Mouse (Mus musculus): ENCODE measurements around the gene Nkiras1. TPM values are rescaled to one million over a fixed set of nuclear protein-coding genes. Genes with fewer than 3 reads are reported as not detected.
A peak's percentile ranks its signal among the peaks of the same experiment; 100 is the strongest.
"Not testable (repeated sequence)": the region's sequence is repeated elsewhere in the genome, so short reads cannot be mapped to it uniquely, and the experiment has no call there.

Nkiras1 gene
- polyA plus RNA-seq, 1 experiment from 2014 or later, result 13.3 TPM

GRCm38 (mm10) chr14:18263427-18263826 is 7.5 kb upstream of the Nkiras1 start:
- Histone ChIP-seq H3K27me3 (replicated peaks; ENCODE audit: control insufficient read depth, insufficient read depth, low read length) (no peaks in the 10 kb centered on the region), H3K27ac (ENCODE audit: low read depth) (no peak overlapping the region), H3K4me2 (ENCODE audit: low read length) (no peak overlapping the region), H3K36me3 (ENCODE audit: control insufficient read depth, insufficient read depth, low read length) (peaks cover 19% of the 10 kb centered on the region), H3K9me3 (ENCODE audit: control insufficient read depth, low read length) (no peaks in the 10 kb centered on the region), H3K4me3 (ENCODE audit: low read depth, low read length) (no peak overlapping the region), H3K9ac (ENCODE audit: low read length) (no peak overlapping the region), H3K4me1 (replicated peaks; ENCODE audit: control insufficient read depth, insufficient read depth, low read length) (0 out of 2 replicates have a peak, but pooled peaks cover under 1% of the 10 kb centered on the region)
- ATAC-seq (replicated peaks; ENCODE audit: low FRiP score, low TSS enrichment, low read depth), result no peak
- 55% methylated on average over 4 of the region's 4 CpGs for WGBS
- DNase-seq (ENCODE audit: low spot score), result no peak

GRCm38 (mm10) chr14:18269947-18270528 is 898 bp upstream of the Nkiras1 start:
- WGBS, result under 1% methylated on average over 19 of the region's 24 CpGs
- not testable (repeated sequence) for H3K9me3 ChIP-seq (ENCODE audit: control insufficient read depth, low read length); H3K4me1 ChIP-seq (replicated peaks; ENCODE audit: control insufficient read depth, insufficient read depth, low read length); DNase-seq (ENCODE audit: low spot score); ATAC-seq (replicated peaks; ENCODE audit: low FRiP score, low TSS enrichment, low read depth); H3K27me3 ChIP-seq (replicated peaks; ENCODE audit: control insufficient read depth, insufficient read depth, low read length)
- peak overlapping the region; percentile 80 for H3K27ac ChIP-seq (ENCODE audit: low read depth)
- H3K4me3 ChIP-seq (ENCODE audit: low read depth, low read length), result peak overlapping the region; percentile 92
- H3K4me2 ChIP-seq (ENCODE audit: low read length), result peak overlapping the region; percentile 87
- peak overlapping the region; percentile 99 for H3K9ac ChIP-seq (ENCODE audit: low read length)
- H3K36me3 ChIP-seq (ENCODE audit: control insufficient read depth, insufficient read depth, low read length), result peaks cover 28% of the 10 kb centered on the region

GRCm38 (mm10) chr14:18271666-18272065 is 730 bp downstream of the Nkiras1 start:
- Histone ChIP-seq H3K27me3 (replicated peaks; ENCODE audit: control insufficient read depth, insufficient read depth, low read length) (no peaks in the 10 kb centered on the region), H3K9me3 (ENCODE audit: control insufficient read depth, low read length) (no peaks in the 10 kb centered on the region), H3K4me1 (replicated peaks; ENCODE audit: control insufficient read depth, insufficient read depth, low read length) (peaks cover 7% of the 10 kb centered on the region; the same call in 1 of the 2 replicates), H3K4me2 (ENCODE audit: low read length) (peak overlapping the region; percentile 71), H3K4me3 (ENCODE audit: low read depth, low read length) (peak overlapping the region; percentile 92), H3K27ac (ENCODE audit: low read depth) (no peak overlapping the region), H3K36me3 (ENCODE audit: control insufficient read depth, insufficient read depth, low read length) (peaks cover 26% of the 10 kb centered on the region), H3K9ac (ENCODE audit: low read length) (peak overlapping the region; percentile 69)
- WGBS, result 6% methylated on average over 7 of the region's 7 CpGs
- no peak for DNase-seq (ENCODE audit: low spot score)
- ATAC-seq (replicated peaks; ENCODE audit: low FRiP score, low TSS enrichment, low read depth), result no peak

DNA sequence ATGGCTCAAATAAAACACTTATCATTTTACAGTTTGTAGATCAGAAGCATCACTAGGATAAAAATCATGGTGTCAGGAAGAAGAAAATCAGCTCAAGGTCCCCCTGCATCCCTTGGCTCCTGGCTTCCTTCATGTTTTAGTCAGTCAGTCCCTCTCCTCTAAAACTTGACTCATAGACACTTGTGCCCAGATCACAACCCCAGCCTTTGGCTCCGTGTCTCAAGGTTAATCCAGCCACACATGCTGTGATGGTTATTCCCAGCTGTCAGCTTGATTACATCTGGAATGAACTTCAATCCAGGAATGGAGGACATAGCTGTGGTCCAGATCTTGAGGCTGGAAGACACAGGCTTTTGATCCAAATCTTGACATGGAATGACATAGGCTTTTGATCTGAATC is 3.6 kb downstream of the Nkiras1 start:
- no peak overlapping the region for H3K4me2 ChIP-seq (ENCODE audit: low read length)
- ATAC-seq (replicated peaks; ENCODE audit: low FRiP score, low TSS enrichment, low read depth) (no peak), DNase-seq (ENCODE audit: low spot score) (no peak)
- no peak overlapping the region for H3K4me3 ChIP-seq (ENCODE audit: low read depth, low read length)
- H3K27me3 ChIP-seq (replicated peaks; ENCODE audit: control insufficient read depth, insufficient read depth, low read length), result no peaks in the 10 kb centered on the region
- no peaks in the 10 kb centered on the region for H3K9me3 ChIP-seq (ENCODE audit: control insufficient read depth, low read length)
- H3K9ac ChIP-seq (ENCODE audit: low read length), result no peak overlapping the region
- H3K36me3 ChIP-seq (ENCODE audit: control insufficient read depth, insufficient read depth, low read length), result peaks cover 25% of the 10 kb centered on the region
- WGBS, result 79% methylated on average over 1 of the region's 1 CpGs
- H3K27ac ChIP-seq (ENCODE audit: low read depth), result no peak overlapping the region
- H3K4me1 ChIP-seq (replicated peaks; ENCODE audit: control insufficient read depth, insufficient read depth, low read length), result peaks cover 3% of the 10 kb centered on the region; the same call in 1 of the 2 replicates

GRCm38 (mm10) chr14:18280375-18280774 is 9.4 kb downstream of the Nkiras1 start:
- Histone ChIP-seq H3K4me3 (ENCODE audit: low read depth, low read length) (no peak overlapping the region), H3K27me3 (replicated peaks; ENCODE audit: control insufficient read depth, insufficient read depth, low read length) (no peaks in the 10 kb centered on the region), H3K27ac (ENCODE audit: low read depth) (no peak overlapping the region), H3K9ac (ENCODE audit: low read length) (no peak overlapping the region), H3K4me1 (replicated peaks; ENCODE audit: control insufficient read depth, insufficient read depth, low read length) (no peaks in the 10 kb centered on the region), H3K9me3 (ENCODE audit: control insufficient read depth, low read length) (no peaks in the 10 kb centered on the region), H3K4me2 (ENCODE audit: low read length) (no peak overlapping the region), H3K36me3 (ENCODE audit: control insufficient read depth, insufficient read depth, low read length) (peaks cover 57% of the 10 kb centered on the region)
- ATAC-seq (replicated peaks; ENCODE audit: low FRiP score, low TSS enrichment, low read depth) (no peak), DNase-seq (ENCODE audit: low spot score) (no peak)
- 88% methylated on average over 5 of the region's 5 CpGs for WGBS

DNA sequence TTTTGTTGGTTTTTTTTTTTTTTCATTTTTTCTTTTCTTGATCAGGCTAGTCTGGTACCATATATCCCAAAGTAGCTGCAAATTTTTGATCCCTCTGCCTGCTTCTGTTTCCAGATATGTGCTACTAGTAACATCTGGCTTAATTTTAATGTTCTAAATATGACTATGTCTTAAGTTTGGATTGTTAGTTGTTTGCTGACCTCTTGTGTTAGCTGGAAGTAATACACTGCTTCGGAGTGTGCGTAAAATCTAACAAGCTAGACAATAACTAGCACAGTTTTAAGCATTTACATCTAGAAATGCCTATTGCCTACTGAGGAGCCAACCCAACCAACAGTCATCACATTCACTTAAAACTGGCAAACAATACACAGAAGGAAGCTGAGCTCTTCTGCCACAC is 13.6 kb downstream of the Nkiras1 start:
- no peak overlapping the region for H3K9ac ChIP-seq (ENCODE audit: low read length)
- no peak overlapping the region for H3K4me3 ChIP-seq (ENCODE audit: low read depth, low read length)
- no peak overlapping the region for H3K27ac ChIP-seq (ENCODE audit: low read depth)
- DNase-seq (ENCODE audit: low spot score) (no peak), ATAC-seq (replicated peaks; ENCODE audit: low FRiP score, low TSS enrichment, low read depth) (no peak)
- no peak overlapping the region for H3K4me2 ChIP-seq (ENCODE audit: low read length)
- no peaks in the 10 kb centered on the region for H3K4me1 ChIP-seq (replicated peaks; ENCODE audit: control insufficient read depth, insufficient read depth, low read length)
- no peaks in the 10 kb centered on the region for H3K27me3 ChIP-seq (replicated peaks; ENCODE audit: control insufficient read depth, insufficient read depth, low read length)
- no peaks in the 10 kb centered on the region for H3K9me3 ChIP-seq (ENCODE audit: control insufficient read depth, low read length)
- 81% methylated on average over 2 of the region's 2 CpGs for WGBS
- peaks cover 33% of the 10 kb centered on the region for H3K36me3 ChIP-seq (ENCODE audit: control insufficient read depth, insufficient read depth, low read length)

- H3K4me3 ChIP-seq (ENCODE audit: low read depth, low read length), result no peak overlapping the region
- WGBS, result 72% methylated on average over 3 of the region's 3 CpGs
- ATAC-seq (replicated peaks; ENCODE audit: low FRiP score, low TSS enrichment, low read depth), result no peak
Observed at GRCm38 (mm10) chr14:18285476-18285875, 14.5 kb downstream of the Nkiras1 start.

DNA sequence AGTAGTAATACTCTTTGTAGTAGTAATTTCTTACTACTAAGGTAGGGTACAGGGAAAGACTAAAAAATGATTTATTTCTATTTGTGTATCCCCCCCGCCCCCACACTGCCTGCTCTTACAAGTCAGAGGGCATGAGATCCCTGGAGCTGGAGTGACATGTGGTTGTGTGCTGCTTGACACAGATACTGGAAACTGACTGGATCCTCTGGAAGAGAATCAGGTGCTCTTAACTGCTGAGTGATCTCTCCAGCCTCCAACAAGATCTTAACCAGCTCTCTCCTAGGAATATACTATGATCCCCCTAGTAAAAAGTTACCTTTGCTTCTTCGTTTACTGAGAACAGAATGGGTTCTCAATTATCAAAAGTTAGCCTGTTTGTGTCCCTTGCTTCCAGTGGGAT is 15.5 kb downstream of the Nkiras1 start:
- ATAC-seq (replicated peaks; ENCODE audit: low FRiP score, low TSS enrichment, low read depth), result no peak
- WGBS, result 94% methylated on average over 2 of the region's 2 CpGs
- Histone ChIP-seq H3K27ac (ENCODE audit: low read depth) (no peak overlapping the region), H3K27me3 (replicated peaks; ENCODE audit: control insufficient read depth, insufficient read depth, low read length) (no peaks in the 10 kb centered on the region), H3K4me3 (ENCODE audit: low read depth, low read length) (no peak overlapping the region), H3K4me1 (replicated peaks; ENCODE audit: control insufficient read depth, insufficient read depth, low read length) (no peaks in the 10 kb centered on the region), H3K36me3 (ENCODE audit: control insufficient read depth, insufficient read depth, low read length) (peaks cover 21% of the 10 kb centered on the region), H3K9me3 (ENCODE audit: control insufficient read depth, low read length) (no peaks in the 10 kb centered on the region), H3K9ac (ENCODE audit: low read length) (no peak overlapping the region), H3K4me2 (ENCODE audit: low read length) (no peak overlapping the region)
- DNase-seq (ENCODE audit: low spot score), result no peak

More at GRCm38 (mm10) chr14:18285476-18285875, 14.5 kb downstream of the Nkiras1 start:
- no peaks in the 10 kb centered on the region for H3K4me1 ChIP-seq (replicated peaks; ENCODE audit: control insufficient read depth, insufficient read depth, low read length)
- no peak overlapping the region for H3K27ac ChIP-seq (ENCODE audit: low read depth)
- H3K36me3 ChIP-seq (ENCODE audit: control insufficient read depth, insufficient read depth, low read length), result peaks cover 24% of the 10 kb centered on the region
- H3K4me2 ChIP-seq (ENCODE audit: low read length), result no peak overlapping the region
- H3K27me3 ChIP-seq (replicated peaks; ENCODE audit: control insufficient read depth, insufficient read depth, low read length), result no peaks in the 10 kb centered on the region
- no peaks in the 10 kb centered on the region for H3K9me3 ChIP-seq (ENCODE audit: control insufficient read depth, low read length)
- H3K9ac ChIP-seq (ENCODE audit: low read length), result no peak overlapping the region
- DNase-seq (ENCODE audit: low spot score), result no peak

DNA sequence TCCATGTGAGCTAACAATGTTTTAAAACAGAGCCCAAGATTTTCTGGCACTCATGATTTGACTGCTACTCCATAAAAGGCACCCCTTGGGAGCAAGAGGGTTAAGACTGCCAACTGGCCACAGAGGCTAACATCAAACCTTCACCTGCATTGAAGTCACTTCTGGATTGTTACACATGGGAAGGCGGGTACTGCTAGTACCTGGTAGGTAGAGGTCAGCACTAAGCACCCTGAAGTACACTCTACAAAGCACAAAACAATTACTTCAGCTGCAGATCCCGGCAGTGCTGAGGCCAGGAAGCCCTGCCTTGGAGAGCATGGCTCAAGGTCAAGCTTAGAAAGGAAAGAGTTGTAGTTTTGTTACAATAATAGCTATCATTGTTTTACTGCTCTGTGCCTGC is 16.5 kb downstream of the Nkiras1 start:
- Histone ChIP-seq H3K9ac (ENCODE audit: low read length) (no peak overlapping the region), H3K4me1 (replicated peaks; ENCODE audit: control insufficient read depth, insufficient read depth, low read length) (no peaks in the 10 kb centered on the region), H3K36me3 (ENCODE audit: control insufficient read depth, insufficient read depth, low read length) (peaks cover 13% of the 10 kb centered on the region), H3K27ac (ENCODE audit: low read depth) (no peak overlapping the region), H3K4me3 (ENCODE audit: low read depth, low read length) (no peak overlapping the region), H3K9me3 (ENCODE audit: control insufficient read depth, low read length) (no peaks in the 10 kb centered on the region), H3K4me2 (ENCODE audit: low read length) (no peak overlapping the region), H3K27me3 (replicated peaks; ENCODE audit: control insufficient read depth, insufficient read depth, low read length) (no peaks in the 10 kb centered on the region)
- no peak for DNase-seq (ENCODE audit: low spot score)
- no peak for ATAC-seq (replicated peaks; ENCODE audit: low FRiP score, low TSS enrichment, low read depth)
- 79% methylated on average over 2 of the region's 2 CpGs for WGBS

All from intestine, embryonic 14.5 days (tissue).